Mouse (Mus musculus) MEL (cell line): ENCODE results near the gene RPS10-NUDT3. TPM values are rescaled to one million over a fixed set of nuclear protein-coding genes. Genes with fewer than 3 reads are reported as not detected.

ENCODE experiments used
- DNase-seq: peaks from one replicate; pipeline ENCODE4 v3.0.0; 2011; ENCODE audit warnings: low read depth, low spot score
- H3K27ac ChIP-seq: 2 replicates; pipeline ENCODE4 v1.5.1; 2012; ENCODE audit warnings: low read depth, mild to moderate bottlenecking, control low read depth, low read length, moderate library complexity; ENCODE audit not compliant: control insufficient read depth
- H3K27me3 ChIP-seq, 2 experiments: fragments of 150-350 bp in 1 of 2; sonication (generic) in 1 of 2; 2 replicates each; pipeline ENCODE4 v1.6.1; 2012; ENCODE audit warnings: low read length in 2 of 2, mild to moderate bottlenecking in 2 of 2, improper control_type of control experiment in 1 of 2, moderate library complexity in 1 of 2; ENCODE audit not compliant: insufficient read depth in 2 of 2, control insufficient read depth in 1 of 2
- H3K36me3 ChIP-seq, 2 experiments: 2 replicates each; pipeline ENCODE4 v1.6.1; 2012 to 2014; ENCODE audit warnings: low read length in 2 of 2, improper control_type of control experiment in 1 of 2, inconsistent platforms in 1 of 2, mild to moderate bottlenecking in 1 of 2; ENCODE audit not compliant: insufficient read depth in 2 of 2, control insufficient read depth in 1 of 2
- H3K4me1 ChIP-seq, 2 experiments: fragments of 150-350 bp in 1 of 2; sonication (generic) in 1 of 2; 2 replicates each; pipeline ENCODE4 v1.6.1; 2012; ENCODE audit warnings: low read length in 2 of 2, improper control_type of control experiment in 1 of 2, mild to moderate bottlenecking in 1 of 2; ENCODE audit not compliant: insufficient read depth in 2 of 2, control insufficient read depth in 1 of 2
- H3K4me3 ChIP-seq, 2 experiments: fragments of 150-350 bp in 1 of 2; sonication (generic) in 1 of 2; 2 replicates each; pipeline ENCODE4 v1.5.1; 2012; ENCODE audit warnings: low read depth in 2 of 2, low read length in 2 of 2, mild to moderate bottlenecking in 2 of 2, moderate library complexity in 2 of 2, control low read depth in 1 of 2, improper control_type of control experiment in 1 of 2; ENCODE audit not compliant: control insufficient read depth in 1 of 2, insufficient read depth in 1 of 2
- H3K79me2 ChIP-seq: 2 replicates; pipeline ENCODE4 v1.6.1; 2012; ENCODE audit warnings: mild to moderate bottlenecking, low read length, moderate library complexity; ENCODE audit not compliant: control insufficient read depth, poor library complexity, insufficient read depth
- H3K9ac ChIP-seq: 2 replicates; pipeline ENCODE4 v1.6.1; 2012; ENCODE audit warnings: low read depth, mild to moderate bottlenecking, control low read depth, low read length, moderate library complexity; ENCODE audit not compliant: control insufficient read depth, poor library complexity, severe bottlenecking
- H3K9me3 ChIP-seq: fragments of 150-350 bp; sonication (generic); replicated peaks from 2 replicates; pipeline ENCODE4 v1.6.1; 2012; ENCODE audit warnings: mild to moderate bottlenecking, low read length, improper control_type of control experiment, moderate library complexity; ENCODE audit not compliant: insufficient read depth
- CHD1 ChIP-seq: IDR thresholded peaks from 2 replicates; pipeline ENCODE4 v1.6.1; 2012; ENCODE audit warnings: low read depth, mild to moderate bottlenecking, inconsistent platforms, low read length, improper control_type of control experiment
- CHD2 ChIP-seq: IDR thresholded peaks from 2 replicates; pipeline ENCODE4 v1.6.1; 2011; ENCODE audit warnings: low read length, improper control_type of control experiment
- CTCF ChIP-seq, 3 experiments: IDR thresholded peaks in 2 of 3; conservative IDR thresholded peaks in 1 of 3; 2 replicates each; pipeline ENCODE4 v1.5.1; 2011 to 2012; ENCODE audit warnings: low read length in 3 of 3, low read depth in 2 of 3, mild to moderate bottlenecking in 2 of 3, improper control_type of control experiment in 1 of 3, inconsistent platforms in 1 of 3, mixed read lengths in 1 of 3, moderate library complexity in 1 of 3; ENCODE audit not compliant: control insufficient read depth in 1 of 3, insufficient read depth in 1 of 3, poor library complexity in 1 of 3, severe bottlenecking in 1 of 3
- ELF1 ChIP-seq: IDR thresholded peaks from 2 replicates; pipeline ENCODE4 v1.6.1; 2014; ENCODE audit warnings: low read depth, mild to moderate bottlenecking, inconsistent platforms, low read length, improper control_type of control experiment, moderate library complexity
- EP300 ChIP-seq, 2 experiments: IDR thresholded peaks; 2 replicates each; pipeline ENCODE4 v1.6.1; 2011; ENCODE audit warnings: improper control_type of control experiment in 2 of 2, low read length in 2 of 2, low read depth in 1 of 2, mild to moderate bottlenecking in 1 of 2
- GABPA ChIP-seq: IDR thresholded peaks from 2 replicates; pipeline ENCODE4 v1.6.1; 2012; ENCODE audit warnings: low read depth, mild to moderate bottlenecking, inconsistent platforms, low read length, improper control_type of control experiment, moderate library complexity
- GATA1 ChIP-seq: IDR thresholded peaks from 2 replicates; pipeline ENCODE4 v1.6.1; 2011; ENCODE audit warnings: low read depth, low read length, improper control_type of control experiment
- HCFC1 ChIP-seq: IDR thresholded peaks from 2 replicates; pipeline ENCODE4 v1.6.1; 2012; ENCODE audit warnings: low read depth, mild to moderate bottlenecking, inconsistent platforms, low read length, improper control_type of control experiment, moderate library complexity
- KAT2A ChIP-seq: conservative IDR thresholded peaks from 2 replicates; pipeline ENCODE4 v1.6.1; 2012; ENCODE audit warnings: low read depth, low read length, improper control_type of control experiment, inconsistent platforms
- MAZ ChIP-seq: IDR thresholded peaks from 2 replicates; pipeline ENCODE4 v1.6.1; 2012; ENCODE audit warnings: low read depth, mild to moderate bottlenecking, inconsistent platforms, low read length, improper control_type of control experiment
- MEF2A ChIP-seq: IDR thresholded peaks from 2 replicates; pipeline ENCODE4 v1.6.1; 2014; ENCODE audit warnings: low read depth, mild to moderate bottlenecking, inconsistent platforms, low read length, improper control_type of control experiment; ENCODE audit not compliant: poor library complexity, insufficient replicate concordance, severe bottlenecking; ENCODE audit errors: extremely low read depth
- MXI1 ChIP-seq: IDR thresholded peaks from 2 replicates; pipeline ENCODE4 v1.6.1; 2011; ENCODE audit warnings: mild to moderate bottlenecking, low read depth, low read length, improper control_type of control experiment
- MYB ChIP-seq: IDR thresholded peaks from 2 replicates; pipeline ENCODE4 v1.6.1; 2011; ENCODE audit warnings: mild to moderate bottlenecking, low read depth, low read length, improper control_type of control experiment
- MYC ChIP-seq: IDR thresholded peaks from 2 replicates; pipeline ENCODE4 v1.6.1; 2011; ENCODE audit warnings: low read depth, mild to moderate bottlenecking, low read length, improper control_type of control experiment, moderate library complexity
- NRF1 ChIP-seq: IDR thresholded peaks from 2 replicates; pipeline ENCODE4 v1.6.1; 2014; ENCODE audit warnings: low read depth, mild to moderate bottlenecking, inconsistent platforms, low read length, improper control_type of control experiment, moderate library complexity; ENCODE audit not compliant: poor library complexity, insufficient read depth, severe bottlenecking
- POLR2AphosphoS5 ChIP-seq: IDR thresholded peaks from 2 replicates; pipeline ENCODE4 v1.6.1; 2012; ENCODE audit warnings: low read depth, borderline replicate concordance, mild to moderate bottlenecking, inconsistent platforms, low read length, moderate library complexity, mixed read lengths
- RCOR1 ChIP-seq: IDR thresholded peaks from 2 replicates; pipeline ENCODE4 v1.6.1; 2012; ENCODE audit warnings: low read depth, mild to moderate bottlenecking, inconsistent platforms, low read length, improper control_type of control experiment
- SIN3A ChIP-seq: IDR thresholded peaks from 2 replicates; pipeline ENCODE4 v1.6.1; 2012; ENCODE audit warnings: low read length, improper control_type of control experiment, inconsistent platforms
- SMC3 ChIP-seq: IDR thresholded peaks from 2 replicates; pipeline ENCODE4 v1.6.1; 2011; ENCODE audit warnings: low read depth, low read length, improper control_type of control experiment
- TBP ChIP-seq: IDR thresholded peaks from 2 replicates; pipeline ENCODE4 v1.8.0; 2011; ENCODE audit warnings: low read depth, low read length, improper control_type of control experiment
- TCF12 ChIP-seq: IDR thresholded peaks from 2 replicates; pipeline ENCODE4 v1.6.1; 2014; ENCODE audit warnings: low read depth, mild to moderate bottlenecking, inconsistent platforms, low read length, improper control_type of control experiment, moderate library complexity
- UBTF ChIP-seq: IDR thresholded peaks from 2 replicates; pipeline ENCODE4 v1.6.1; 2012; ENCODE audit warnings: low read depth, mild to moderate bottlenecking, inconsistent platforms, low read length, improper control_type of control experiment, moderate library complexity, borderline replicate concordance; ENCODE audit not compliant: insufficient read depth
- USF2 ChIP-seq, 2 experiments: IDR thresholded peaks; 2 replicates each; pipeline ENCODE4 v1.6.1; 2011 to 2012; ENCODE audit warnings: improper control_type of control experiment in 2 of 2, low read length in 2 of 2, borderline replicate concordance in 1 of 2, inconsistent platforms in 1 of 2, low read depth in 1 of 2, mild to moderate bottlenecking in 1 of 2; ENCODE audit not compliant: insufficient read depth in 1 of 2
- ZC3H11A ChIP-seq: IDR thresholded peaks from 2 replicates; pipeline ENCODE4 v1.6.1; 2012; ENCODE audit warnings: low read depth, mild to moderate bottlenecking, inconsistent platforms, low read length, improper control_type of control experiment
- ZKSCAN1 ChIP-seq: IDR thresholded peaks from 2 replicates; pipeline ENCODE4 v1.6.1; 2012; ENCODE audit warnings: low read depth, mild to moderate bottlenecking, inconsistent platforms, low read length, improper control_type of control experiment, moderate library complexity
- ZMIZ1 ChIP-seq: IDR thresholded peaks from 2 replicates; pipeline ENCODE4 v1.6.1; 2012; ENCODE audit warnings: low read depth, mild to moderate bottlenecking, inconsistent platforms, low read length, improper control_type of control experiment, moderate library complexity
- ZNF384 ChIP-seq: IDR thresholded peaks from 2 replicates; pipeline ENCODE4 v1.6.1; 2012; ENCODE audit warnings: low read depth, mild to moderate bottlenecking, inconsistent platforms, low read length, improper control_type of control experiment
- polyA plus RNA-seq, 2 experiments: library from polyadenylated mRNA; stranded (reverse) in 1 of 2; unstranded in 1 of 2; fragments of >175 nt in 1 of 2; fragments of >200 nt in 1 of 2; gene quantifications; 2 replicates each; pipeline versions ENCODE4 v1.2.1 to v1.2.4; 2012; ENCODE audit warnings: low replicate concordance in 2 of 2, low read depth in 1 of 2; ENCODE audit not compliant: insufficient read length in 2 of 2, insufficient read depth in 1 of 2, missing spikeins in 1 of 2
- total RNA-seq: library from RNA; depleted of rRNA; stranded (reverse); fragments of 300-350 nt; gene quantifications from 2 replicates; pipeline ENCODE4 v1.2.3, GENCODE M21; 2012

Gene RPS10-NUDT3
- total and polyA plus RNA-seq, 3 experiments = 37.3 TPM; not detected in 2

DNA sequence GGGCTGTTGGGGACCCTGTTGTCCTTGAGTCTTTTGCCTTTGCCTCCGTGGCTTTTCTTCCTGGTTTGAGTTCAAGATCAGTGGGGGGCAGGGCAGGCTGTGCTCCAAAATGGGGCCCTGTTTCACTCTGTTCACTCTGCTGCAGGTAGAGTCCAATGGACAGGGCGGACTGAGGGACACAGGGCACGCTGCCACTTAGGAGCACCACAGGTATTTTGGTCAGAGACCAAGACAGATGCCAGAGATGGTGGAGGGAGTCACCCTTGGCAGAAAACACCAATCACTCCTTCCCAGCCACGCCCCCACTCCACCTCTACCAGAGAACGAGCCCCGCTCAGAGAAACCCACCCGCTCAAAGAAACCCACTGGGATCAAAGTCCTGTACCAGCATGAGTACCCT, 10.8 kb upstream of the RPS10-NUDT3 start:
- Histone ChIP-seq H3K4me3 (no peak overlapping the region), H3K36me3 (no peaks in the 10 kb centered on the region), H3K27ac (no peak overlapping the region), H3K9ac (no peak overlapping the region), H3K79me2 (no peaks in the 10 kb centered on the region), H3K9me3 (no peaks in the 10 kb centered on the region), H3K27me3 (no peaks in the 10 kb centered on the region), H3K4me1 (peaks cover 3 to 5% of the 10 kb centered on the region in 2 experiments; a peak in 1 of 4 replicates)
- no peak for DNase-seq
- TF ChIP-seq KAT2A (no peak), MAZ (no peak), MYC (no peak), POLR2AphosphoS5 (no peak), ELF1 (no peak), CHD2 (no peak), USF2 (IDR thresholded peaks at IDR 0.05; ENCODE audit: borderline replicate concordance in 1 of 2, insufficient read depth in 1 of 2, low read depth in 1 of 2, low read length in 2 of 2) (no peak), GABPA (no peak), MYB (no peak), ZMIZ1 (no peak), HCFC1 (no peak), MXI1 (no peak), ZNF384 (no peak), RCOR1 (no peak), NRF1 (no peak), UBTF (no peak), TCF12 (no peak), SIN3A (no peak)

DNA sequence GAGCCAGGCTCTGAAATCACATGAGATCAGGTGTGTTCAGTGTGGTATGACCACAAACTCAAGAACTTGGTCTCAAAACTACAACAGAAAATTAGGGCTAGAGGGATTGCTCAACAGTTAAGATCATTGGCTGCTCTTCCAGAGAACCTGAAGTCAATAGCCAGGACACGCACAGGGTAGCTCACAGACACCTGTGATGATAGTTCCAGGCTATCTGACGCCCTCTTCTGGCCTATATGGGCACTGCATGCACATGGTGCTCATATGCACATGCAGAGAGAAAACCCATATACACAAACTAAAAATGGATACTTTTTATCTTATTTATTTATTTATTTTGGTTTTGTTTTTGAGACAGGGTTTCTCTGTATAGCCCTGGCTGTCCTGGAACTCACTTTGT, 9.6 kb upstream of the RPS10-NUDT3 start:
- no peaks in the 10 kb centered on the region for H3K36me3 ChIP-seq
- peak; percentile 34 for DNase-seq
- no peak overlapping the region for H3K4me3 ChIP-seq
- H3K27me3 ChIP-seq = no peaks in the 10 kb centered on the region
- no peak overlapping the region for H3K9ac ChIP-seq
- peaks cover 3 to 5% of the 10 kb centered on the region in 2 experiments; a peak in 1 of 4 replicates for H3K4me1 ChIP-seq
- no peaks in the 10 kb centered on the region for H3K9me3 ChIP-seq
- H3K79me2 ChIP-seq = no peaks in the 10 kb centered on the region
- no peak for TF ChIP-seq ZKSCAN1
- no peak for TF ChIP-seq EP300 (IDR thresholded peaks at IDR 0.05; ENCODE audit: low read depth in 1 of 2, low read length in 2 of 2)
- peak; percentile 22; the same call in 1 of the 2 replicates for TF ChIP-seq SMC3
- no peak for TF ChIP-seq RCOR1
- no peak for TF ChIP-seq TBP
- TF ChIP-seq ZC3H11A = no peak
- no peak for TF ChIP-seq CHD1
- TF ChIP-seq ELF1 = no peak
- no peak for TF ChIP-seq MEF2A
- no peak for TF ChIP-seq GATA1
- TF ChIP-seq CTCF (IDR thresholded peaks at IDR 0.05 in 2 of 3, conservative IDR thresholded peaks at IDR 0.05 in 1 of 3; ENCODE audit: control insufficient read depth in 1 of 3, insufficient read depth in 1 of 3, low read depth in 2 of 3, low read length in 3 of 3, poor library complexity in 1 of 3, severe bottlenecking in 1 of 3) = peak; percentile 39 to 56 (median 41)
- no peak overlapping the region for H3K27ac ChIP-seq
